Mouse (Mus musculus) lung, postnatal 10 days (tissue): ENCODE measurements around the gene Kif2c.

Experiments used
- DNase-seq: peaks from one replicate; pipeline ENCODE4 v3.0.0; 2021

The Kif2c gene

DNA sequence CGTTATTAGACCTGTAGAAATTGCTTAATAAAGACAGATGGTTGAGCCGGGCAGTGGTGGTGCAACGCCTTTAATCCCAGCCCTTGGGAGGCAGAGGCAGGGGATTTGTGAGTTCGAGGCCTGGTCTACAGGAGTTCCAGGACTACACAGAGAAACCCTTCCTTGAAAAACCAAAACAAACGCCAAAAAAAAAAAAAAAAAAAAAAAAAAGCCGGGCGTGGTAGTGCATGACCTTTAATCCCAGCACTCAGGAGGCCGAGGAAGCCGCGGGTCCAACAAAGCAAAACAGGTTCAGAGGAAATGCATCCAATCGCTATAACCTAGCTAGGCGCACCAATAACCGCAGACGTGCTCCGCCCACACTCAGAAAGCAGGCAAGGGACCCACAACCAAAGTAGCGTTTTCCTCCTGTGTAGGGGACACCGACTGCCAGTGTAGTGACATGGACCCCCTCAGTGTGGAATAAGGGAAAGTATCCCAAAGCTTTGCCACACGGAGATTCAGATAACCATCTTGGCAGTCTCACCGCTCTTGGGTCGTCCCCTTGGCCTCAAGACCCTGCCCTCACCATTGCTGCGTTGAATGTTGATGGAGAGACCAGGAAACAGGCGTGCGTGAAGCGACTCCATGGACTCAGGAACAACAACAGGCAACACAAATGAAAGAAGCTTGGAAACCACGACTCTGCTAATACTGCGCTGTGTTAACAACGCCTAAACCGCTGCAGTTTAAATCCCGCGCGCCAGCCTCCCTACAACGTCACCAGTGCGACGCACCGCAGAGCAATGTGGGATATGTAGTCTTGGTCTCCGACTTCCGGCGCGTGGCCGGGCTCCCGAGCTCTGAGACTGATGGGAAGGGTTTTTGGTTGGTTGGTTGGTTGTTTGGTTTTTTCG, at the start of gene Kif2c:
Gene Kif2c (minus strand): TSS at position 777 of the 896 bp plus-strand sequence.
- peak; percentile 94 for DNase-seq

DNA sequence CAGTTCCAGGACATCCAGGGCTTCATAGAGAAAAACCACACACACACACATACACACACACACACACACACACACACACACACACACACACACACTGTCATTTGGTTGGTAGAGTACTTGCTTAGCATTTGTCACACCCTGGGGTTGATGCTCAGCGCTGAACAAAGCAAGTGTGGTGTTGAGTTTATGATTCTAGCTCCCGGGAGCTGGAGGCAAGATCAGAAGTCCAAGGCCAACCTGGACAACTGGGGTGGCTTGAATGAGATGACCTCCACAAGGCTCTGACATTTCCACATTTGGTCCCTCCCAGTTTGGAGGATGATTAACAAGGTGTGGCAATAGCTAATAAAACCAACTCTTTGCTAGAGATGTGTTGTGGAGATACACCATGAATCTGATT, 48.8 kb upstream of the Kif2c start:
- DNase-seq, result no peak

DNA sequence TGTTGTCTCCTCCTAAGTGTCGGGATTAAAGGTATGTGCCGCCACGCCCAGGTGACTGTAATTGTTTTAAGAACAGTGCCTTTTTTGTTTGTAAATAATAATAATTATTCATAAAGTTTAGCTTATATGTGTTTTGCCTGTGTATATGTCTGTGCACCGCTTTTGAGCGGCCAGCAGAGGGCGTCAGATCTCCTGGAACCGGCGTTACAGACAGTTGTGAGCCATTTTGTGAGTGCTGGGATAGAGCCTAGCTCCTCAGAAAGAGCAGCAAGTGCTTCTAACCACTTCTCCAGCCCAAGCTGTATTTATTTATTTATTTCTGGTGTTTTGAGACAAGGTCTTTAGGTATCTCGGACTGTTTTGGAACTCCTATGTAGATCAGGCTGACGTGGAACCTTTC, 47.9 kb upstream of the Kif2c start:
- DNase-seq, result no peak

DNA sequence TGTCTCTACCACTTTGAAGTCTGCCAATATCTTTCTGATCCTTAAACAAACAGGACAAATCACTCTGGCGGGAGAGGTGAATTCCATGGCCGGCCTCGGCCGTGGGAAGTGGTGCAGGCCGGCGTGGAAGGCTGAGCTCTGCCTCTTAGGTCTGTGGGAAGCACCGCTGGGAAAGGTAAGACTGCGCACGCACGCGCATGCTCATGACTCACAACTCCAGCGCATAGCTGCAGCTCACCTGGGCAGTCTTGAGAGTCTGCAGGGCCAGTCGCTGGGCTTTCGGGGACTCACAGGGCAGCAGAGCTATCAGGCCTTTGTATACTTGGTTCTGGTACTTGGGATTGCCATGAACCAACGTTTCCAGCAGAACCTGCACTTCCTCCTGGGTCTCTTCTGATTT, 47.2 kb upstream of the Kif2c start:
- DNase-seq, result no peak

DNA sequence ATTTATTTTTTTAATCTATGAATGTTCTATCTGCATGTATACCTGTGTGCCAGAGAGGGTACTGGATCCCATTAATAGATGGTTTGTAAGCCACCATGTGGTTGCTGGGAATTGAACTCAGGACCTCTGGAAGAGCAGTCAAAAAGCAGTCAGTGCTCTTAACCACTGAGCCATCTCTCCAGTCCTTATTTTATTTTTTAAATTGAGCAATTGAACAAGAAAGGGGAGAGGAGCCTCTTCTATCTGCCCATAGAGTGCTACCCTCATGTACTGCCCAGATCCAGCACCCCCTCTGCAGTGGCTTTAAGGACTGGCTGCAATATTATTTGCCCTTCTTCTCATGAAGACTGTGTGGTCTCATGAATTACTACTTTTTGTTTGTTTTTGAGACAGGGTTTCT, 42.8 kb upstream of the Kif2c start:
- DNase-seq, result no peak

DNA sequence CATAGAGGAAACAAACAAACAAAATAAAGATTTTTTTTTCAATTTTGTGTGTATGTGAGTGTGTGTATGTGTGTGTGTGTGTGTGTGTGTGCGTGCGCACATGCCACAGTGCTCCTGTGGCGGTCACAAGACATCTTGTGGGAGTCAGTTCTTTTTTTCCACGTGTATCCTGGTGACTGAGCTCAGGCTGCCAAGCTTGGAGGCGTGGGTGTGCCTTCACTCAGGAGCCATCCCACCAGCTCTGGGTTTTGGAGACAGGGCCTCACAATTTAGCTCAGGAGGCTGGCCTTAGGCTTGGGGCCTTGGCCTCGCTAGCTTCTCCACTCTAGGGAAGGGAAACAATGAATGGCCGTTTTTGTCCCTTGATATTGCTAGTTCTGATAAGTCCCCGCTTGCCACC, 41.7 kb upstream of the Kif2c start:
- no peak for DNase-seq

DNA sequence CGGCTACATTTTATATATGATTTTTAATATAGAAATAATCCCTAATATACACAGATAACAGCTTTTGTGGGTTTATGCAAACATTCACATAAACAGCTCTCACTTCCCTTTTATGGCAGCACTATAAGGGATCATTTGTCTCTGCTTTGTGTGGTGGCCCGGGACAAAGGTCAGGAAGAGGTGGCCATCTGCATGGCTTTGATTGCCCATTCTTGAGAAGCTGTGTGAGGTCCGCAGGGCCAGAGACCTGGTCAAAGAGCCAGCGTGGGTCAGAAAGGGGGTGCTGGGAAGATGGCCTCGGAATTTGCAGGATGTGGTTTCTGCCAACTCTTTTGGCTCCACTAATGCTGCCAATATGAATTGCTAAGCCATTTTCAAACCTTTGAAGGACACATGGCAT, 40.6 kb upstream of the Kif2c start:
- DNase-seq, result no peak

DNA sequence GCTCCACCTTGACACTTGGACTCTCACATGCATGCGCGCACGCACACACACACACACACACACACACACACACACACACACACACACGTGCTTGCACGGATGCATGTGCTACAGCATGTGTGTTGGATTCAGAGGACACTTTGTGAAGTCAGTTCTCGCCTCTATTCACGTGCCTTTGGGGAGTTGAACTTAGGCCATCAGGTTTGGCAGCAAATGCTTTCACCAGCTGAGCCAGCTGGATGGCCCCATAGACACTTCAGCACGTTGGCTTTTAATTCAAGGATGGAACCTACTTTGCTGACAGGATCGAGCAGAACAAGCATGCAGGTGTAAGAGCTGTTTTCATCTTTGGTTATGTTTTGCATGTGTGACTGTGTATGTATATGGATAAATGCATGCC, 39.4 kb upstream of the Kif2c start:
- no peak for DNase-seq

DNA sequence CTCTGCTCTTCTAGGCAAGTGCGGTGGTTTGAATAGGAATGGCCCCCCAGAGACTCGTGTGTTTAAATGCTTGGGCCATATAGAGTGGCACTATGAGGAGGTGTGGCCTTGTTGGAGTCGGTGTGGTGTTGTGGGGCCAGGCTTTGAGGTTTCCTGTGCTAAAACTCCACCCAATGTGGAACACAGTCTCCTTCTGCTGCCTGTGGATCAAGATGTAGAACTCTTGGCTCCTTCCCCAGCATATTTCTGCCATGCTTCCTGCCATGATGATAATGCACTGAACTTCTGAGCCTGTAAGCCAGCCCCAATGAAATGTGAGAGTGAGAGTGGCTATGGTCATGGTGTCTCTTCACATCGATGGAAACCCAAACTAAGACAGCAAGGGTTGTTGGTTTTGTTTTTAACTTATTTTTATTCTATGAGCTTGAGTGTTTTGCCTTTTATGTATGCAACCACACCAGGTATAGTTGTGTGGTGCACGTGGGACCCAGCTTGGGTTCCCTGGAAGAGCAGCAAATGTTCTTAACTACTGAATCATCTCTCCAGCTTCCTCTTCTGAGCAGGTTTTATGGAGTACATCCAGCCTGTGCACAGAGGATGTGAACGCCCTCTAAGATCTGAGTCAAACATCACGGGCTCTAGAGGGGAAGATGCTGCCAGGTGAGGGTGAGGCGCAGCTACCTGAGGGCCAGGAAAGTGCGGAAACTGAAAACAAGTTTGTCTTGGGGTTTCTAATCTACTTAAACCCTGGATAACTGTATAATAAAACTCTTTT, 38.5 kb upstream of the Kif2c start:
- no peak for DNase-seq

DNA sequence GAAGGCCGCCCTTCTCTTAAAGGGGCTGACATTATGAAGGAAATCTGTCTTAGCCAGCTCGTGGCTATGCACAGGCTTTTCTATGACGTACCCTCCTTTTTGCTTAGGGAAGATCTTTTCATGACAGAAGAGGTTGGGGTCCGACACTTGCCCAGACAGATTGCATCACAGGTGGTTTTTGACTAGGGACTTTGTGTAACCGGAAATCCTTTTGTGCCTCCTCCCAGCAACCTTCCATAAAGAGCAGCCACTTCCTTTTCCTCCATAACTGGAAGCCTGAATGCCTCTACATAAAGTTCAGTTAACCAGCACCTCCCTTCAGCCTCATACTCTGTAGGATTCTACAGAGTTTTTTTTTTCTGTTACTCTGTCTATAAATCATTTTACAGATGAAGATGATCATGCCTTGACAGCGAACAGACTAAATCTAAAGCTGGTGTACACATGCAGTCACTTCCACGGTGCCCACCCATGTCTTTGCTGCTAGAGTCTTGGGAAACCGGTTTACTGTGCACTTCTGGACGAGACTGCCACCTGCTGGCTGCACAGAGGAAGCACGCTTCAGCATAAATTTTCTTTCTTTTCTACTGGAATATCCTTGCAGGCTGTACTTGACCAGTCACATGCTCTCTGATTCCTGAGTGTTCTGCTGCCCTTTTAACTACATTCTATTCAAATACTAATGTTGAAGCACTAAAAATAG, 36.2 kb upstream of the Kif2c start:
- DNase-seq, result peak; percentile 71

DNA sequence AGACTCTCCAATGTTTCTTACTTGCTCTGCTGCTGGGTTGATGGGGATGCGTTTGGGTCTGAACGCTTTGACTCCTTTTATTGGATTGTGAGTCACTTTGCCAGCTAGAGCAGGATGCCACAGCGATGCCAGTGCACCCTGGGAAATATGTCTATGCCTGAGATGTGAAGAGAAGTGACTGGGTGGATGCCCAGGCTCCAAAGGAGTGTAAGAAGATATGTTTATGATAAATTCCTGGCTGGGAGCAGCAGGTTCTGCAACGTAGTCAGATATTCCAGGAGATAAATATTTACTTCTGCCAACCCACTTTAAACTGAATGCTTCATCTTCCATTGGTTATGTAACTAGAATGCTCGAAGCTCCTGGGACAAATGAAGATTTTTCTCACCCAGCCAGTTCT, 34.6 kb upstream of the Kif2c start:
- peak; percentile 22 for DNase-seq

DNA sequence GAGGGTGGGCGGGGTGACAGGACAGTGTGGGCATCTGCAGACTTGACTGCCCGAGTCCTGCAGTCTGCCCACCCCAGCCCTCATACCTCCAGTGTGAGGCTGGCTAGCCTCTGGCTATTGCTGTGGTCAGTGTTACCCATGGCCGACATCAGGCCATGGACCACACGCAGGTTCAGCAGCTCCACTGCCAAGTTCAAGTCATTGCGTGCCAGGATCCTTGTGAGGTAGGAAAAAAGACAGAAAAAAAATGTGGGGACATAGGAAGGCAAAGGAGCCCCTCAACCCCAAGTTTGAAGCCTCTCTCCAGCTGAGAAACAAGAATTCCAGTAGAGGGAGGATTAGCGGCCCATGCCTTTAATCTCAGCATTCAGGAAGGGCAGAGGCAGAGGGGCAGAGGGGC, 31.8 kb upstream of the Kif2c start:
- no peak for DNase-seq

DNA sequence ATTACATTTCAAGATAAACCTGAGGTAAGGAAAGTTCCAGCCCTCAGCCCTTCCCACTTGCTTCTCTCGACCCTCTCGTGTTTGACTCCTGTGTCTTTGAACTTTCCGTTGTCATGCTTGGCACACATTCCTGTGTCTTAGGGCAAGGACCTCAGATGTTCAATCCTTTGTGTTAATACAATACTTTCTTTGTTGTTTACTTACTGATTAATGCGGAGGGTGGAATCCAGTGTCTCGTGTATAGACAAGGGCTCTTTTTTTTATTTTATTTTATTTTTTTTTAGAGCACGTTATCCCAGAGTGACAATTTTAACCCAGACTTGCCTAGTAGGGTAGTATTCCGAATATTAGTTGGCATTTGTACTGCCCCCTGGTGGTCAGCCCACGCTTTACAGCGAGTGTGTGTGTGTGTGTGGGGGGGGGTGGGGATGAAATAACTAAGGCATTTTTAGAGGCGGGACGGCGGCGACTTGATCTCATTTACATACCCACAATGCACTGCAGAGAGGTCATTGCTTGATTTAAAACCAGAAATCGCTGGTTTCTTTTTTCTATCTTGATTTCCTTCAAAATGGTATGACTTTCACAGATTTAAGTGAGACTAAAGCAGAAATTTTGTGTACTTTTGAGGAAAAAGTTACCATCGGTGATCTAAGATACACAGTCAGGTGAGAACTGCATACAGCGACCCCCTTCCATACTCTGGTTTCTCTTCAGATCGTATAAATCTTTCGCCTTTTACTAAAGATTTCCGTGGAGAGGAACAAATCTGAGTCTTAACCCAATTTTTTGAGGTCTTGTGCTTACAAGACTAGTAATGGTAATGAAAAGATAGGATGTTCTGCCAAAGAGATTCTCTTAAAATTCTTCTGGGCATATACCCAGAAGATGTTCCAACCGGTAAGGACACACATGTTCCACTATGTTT, 28.0 kb upstream of the Kif2c start:
- peak; percentile 93 for DNase-seq

DNA sequence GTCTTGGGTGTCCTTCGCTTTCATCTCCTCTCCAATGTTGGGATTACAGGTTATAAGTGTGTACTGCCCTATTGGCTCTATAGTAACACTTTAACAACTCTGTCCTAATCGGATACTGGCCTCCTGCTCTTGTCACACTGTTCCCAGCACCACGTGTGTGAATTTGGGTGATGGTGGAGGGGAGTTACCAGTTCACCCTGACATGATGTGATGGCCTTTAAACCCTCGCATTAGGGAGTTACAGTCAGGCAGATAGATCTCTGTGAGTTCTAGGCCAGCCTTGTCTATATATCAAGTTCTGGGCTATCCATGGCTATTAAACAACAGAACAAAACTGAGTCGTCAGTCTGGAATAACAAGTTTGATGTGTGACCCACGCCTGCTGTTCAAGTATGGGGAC, 27.2 kb upstream of the Kif2c start:
- no peak for DNase-seq

DNA sequence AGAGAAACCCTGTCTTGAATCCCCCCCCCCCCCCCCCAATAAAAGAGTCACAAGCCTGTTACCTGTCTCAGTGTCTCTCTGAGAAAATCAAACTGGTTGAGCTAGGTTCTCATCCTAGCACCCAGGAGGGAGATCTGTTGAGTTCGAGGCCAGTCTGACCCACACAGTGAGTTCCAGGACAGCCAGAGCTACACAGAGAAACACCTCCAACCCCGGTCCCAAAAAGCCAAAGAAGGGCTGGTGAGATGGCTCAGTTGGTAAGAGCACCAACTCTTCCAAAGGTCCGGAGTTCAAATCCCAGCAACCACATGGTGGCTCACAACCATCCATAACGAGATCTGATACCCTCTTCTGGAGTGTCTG, 20.5 kb upstream of the Kif2c start:
- DNase-seq, result no peak

DNA sequence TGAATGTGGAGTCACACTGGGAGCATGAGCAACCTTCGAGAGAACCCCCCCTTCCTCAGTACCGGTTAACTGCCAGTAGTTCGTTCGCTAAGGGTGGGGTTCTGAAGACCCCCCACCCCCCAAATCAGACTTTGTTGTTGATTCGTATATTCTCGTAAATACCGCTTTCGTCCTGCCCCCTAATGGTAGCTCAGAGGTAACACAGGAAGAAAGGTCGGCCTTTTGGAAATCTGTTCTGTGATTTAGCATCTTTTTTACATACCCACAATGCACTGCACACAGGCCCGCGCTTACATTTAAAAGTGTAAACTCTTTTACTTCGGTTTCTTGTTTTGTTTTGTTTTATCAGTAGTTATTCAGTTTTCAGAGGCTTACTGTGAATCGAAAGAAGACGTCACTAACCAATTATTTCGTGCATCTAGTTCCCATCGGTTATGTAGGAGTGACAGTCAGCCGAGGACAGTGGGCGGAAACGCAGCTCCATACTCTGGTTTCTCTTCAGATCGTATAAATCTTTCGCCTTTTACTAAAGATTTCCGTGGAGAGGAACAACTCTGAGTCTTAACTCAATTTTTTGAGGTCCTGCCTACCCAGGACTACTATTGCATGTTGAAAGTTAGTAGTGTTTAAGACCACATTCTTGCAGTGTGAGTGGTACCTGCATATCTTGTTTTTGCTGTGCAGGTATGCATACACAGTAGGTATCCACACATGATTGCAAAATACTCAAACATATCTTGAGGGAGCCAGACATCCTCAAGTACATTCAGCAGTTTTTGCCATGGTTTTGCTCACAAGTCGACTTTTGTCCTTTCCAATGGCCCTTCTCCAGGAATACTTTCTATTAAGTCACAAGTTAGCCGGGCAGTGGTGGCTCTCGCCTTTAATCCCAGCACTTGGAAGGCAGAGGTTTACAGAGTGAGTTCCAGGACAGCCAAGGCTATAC, 19.9 kb upstream of the Kif2c start:
- peak; percentile 78 for DNase-seq

DNA sequence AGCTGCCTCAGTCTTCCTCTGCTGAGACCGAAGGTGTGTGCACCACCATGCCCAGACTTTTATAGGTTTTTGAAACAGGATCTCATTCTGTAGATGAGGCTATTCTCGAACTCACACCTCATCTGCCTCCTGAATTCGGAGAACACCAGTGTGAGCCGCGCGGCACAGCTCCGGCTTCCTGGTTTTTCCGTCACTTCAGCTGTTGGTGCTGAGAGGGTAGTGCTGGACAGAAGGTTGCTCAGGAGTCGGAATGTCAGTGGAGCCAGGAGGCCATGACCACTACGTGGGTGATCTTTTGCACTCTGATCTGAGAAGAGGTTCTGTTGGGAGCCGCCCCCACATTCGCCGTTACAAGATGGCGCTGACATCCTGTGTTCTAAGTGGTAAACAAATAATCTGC, 9.4 kb upstream of the Kif2c start:
- DNase-seq, result no peak

DNA sequence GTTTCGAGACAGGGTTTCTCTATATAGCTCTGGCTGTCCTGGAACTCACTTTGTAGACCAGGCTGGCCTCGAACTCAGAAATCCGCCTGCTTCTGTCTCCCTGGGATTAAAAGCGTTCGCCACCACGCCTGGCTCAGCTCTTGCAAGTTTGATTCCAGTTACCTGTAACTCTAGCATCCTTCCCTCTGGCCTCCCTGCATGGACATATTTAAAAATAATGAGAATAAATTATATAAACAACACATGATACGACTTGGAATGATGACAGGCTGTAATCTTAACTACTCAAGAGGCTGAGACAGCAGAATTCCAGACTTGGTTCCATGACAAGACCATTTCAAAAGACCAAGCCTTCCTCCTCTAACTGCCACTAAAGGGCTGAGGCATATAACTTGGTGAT, 8.2 kb upstream of the Kif2c start:
- DNase-seq, result no peak

DNA sequence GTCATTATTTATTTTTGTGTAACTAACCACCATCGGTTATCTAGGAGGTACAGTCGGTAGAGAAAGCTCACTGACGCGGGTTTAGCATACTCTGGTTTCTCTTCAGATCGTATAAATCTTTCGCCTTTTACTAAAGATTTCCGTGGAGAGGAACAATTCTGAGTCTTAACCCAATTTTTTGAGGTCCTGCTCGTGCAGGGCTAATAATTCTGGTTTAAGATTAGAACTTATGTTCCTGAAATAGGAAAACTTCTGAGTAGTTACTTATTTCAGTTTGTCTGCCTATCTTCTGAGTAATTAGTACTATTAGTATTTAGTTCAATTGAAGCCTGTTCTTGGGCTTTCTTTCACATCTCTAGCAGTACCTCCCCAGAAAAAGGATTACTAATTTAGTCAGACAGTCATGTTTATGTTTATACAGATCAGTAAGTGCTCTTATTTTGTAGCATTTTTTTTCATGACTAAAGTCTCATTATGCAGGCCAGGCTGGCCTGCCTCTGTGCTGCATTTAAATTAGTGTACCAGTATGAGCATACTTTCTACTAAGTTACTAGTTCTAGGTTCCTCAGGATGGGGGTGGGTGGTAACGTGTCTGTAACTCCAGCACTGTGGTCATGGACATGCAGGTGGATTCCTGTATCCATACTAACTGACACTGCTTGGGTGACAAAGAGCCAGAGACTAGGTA, 7.6 kb upstream of the Kif2c start:
- peak; percentile 63 for DNase-seq

DNA sequence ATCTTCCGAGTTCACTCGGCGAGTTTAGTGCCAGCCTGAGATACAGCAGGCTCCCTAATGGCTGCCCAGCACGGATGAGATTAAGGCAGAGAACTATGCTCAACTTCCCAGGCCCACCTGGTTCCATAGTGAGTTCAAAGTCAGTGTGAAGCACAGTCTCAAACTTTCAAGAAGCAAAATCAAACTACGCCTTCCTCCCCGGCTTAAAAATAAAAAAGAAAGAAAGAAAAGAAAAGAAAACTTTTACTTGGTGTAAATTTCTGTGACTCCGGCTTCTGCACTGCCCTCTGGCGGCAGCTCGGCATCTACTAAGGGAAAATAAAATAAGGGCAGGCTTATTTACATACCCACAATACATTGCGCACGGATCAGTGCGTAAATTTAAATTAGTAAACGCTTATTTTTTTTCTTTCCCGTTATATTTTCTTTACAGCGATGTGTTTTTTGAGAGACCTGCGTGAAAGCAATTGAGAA, 7.0 kb upstream of the Kif2c start:
- DNase-seq, result peak; percentile 92

DNA sequence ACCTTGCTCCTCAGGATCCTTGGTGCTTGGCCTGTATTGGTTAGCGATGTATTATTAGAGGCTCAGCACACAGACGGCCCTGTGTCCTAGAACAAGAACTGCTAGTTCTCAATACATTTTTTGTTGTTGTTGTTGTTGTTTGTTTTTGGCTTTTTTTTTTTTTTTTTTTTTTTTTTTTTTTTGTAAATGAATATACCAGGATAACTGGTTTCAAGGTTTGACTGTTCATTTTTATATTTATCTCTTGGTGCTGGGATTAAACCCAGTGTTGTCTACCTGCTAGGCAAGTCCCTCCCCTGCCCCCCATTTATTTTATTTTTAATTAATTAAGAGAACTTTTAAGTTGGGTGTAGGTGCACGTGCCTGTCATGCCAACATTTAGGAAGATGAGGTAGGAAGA, 6.5 kb upstream of the Kif2c start:
- DNase-seq, result no peak
